Mouse (Mus musculus): ENCODE measurements around the gene Atf7. TPM values are rescaled to one million over a fixed set of nuclear protein-coding genes. Genes with fewer than 3 reads are reported as not detected.
A peak's percentile ranks its signal among the peaks of the same experiment; 100 is the strongest.

Atf7 gene
- polyA plus RNA-seq, 1 experiment from 2014 or later: 15.0 TPM

DNA sequence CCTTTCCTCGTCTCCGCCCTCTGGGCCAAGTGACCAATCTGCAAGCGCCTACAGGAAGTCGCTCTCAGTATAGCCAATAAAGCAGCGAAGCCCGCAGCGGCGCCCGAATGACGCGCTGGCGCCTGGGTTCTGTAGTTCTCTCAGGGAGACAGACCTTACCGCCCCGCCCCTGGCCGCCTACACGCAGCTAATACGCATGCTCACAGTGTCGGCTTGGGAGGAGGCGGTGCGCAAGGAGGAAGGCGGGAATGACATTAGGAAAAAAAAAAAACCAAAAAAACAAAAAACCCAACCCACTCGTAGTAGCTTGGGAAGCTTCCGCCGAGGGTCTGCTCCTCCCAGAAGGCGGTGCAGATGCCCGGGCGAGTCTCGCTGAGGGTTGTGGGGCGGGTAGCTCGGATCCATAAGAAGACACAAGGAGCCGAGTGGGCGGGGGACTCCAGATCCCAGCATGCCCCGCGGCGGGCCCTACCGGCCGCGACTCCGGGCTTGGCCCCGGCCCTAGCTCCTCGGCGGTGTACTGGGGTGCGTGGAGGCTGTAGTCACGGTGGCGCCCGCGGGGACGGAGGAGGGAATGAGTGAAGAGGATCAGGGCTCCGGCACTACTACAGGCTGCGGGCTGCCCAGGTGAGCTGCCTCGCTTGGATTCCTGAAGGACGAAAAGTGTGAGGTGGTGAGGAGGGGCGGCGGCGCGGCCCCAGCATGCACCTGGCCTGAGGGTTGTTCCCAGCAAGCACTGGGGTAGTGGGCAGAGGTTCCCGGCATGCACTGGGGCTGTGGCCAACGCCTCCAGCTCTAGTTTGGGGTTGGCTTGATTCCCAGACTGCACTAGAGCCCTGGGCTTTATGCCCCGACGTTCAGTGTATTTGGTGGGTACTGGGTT is 107.0 kb downstream of the Atf7 start, which contains the start of gene Tarbp2:
TSS of gene Tarbp2 (plus strand) at position 217 of the 883 bp plus-strand sequence.
- peak within 1 kb of the TSS; percentile 65 for H3K4me3 ChIP-seq (ENCODE audit: low read depth, low read length)
- H3K9me3 ChIP-seq (ENCODE audit: control insufficient read depth): no peaks in the 10 kb centered on the region
- no peaks in the 10 kb centered on the region for H3K4me1 ChIP-seq (replicated peaks; ENCODE audit: control insufficient read depth, insufficient read depth, low read length)
- peak within 1 kb of the TSS; percentile 98 for H3K27ac ChIP-seq (ENCODE audit: low read depth, low read length)
- under 1% methylated on average over 57 of the region's 60 CpGs for WGBS
- H3K9ac ChIP-seq (ENCODE audit: low read depth, low read length): peak within 1 kb of the TSS; percentile 74
- TF ChIP-seq CTCF (IDR thresholded peaks at IDR 0.05; ENCODE audit: low read depth): no peak
- no peaks in the 10 kb centered on the region for H3K27me3 ChIP-seq (replicated peaks; ENCODE audit: control insufficient read depth, insufficient read depth, low read length)
- H3K36me3 ChIP-seq (ENCODE audit: control insufficient read depth, insufficient read depth): peaks cover 14% of the 10 kb centered on the region
- ATAC-seq: peak; percentile 94
- peak within 1 kb of the TSS; percentile 79 for H3K4me2 ChIP-seq (replicated peaks; ENCODE audit: low read depth)

DNA sequence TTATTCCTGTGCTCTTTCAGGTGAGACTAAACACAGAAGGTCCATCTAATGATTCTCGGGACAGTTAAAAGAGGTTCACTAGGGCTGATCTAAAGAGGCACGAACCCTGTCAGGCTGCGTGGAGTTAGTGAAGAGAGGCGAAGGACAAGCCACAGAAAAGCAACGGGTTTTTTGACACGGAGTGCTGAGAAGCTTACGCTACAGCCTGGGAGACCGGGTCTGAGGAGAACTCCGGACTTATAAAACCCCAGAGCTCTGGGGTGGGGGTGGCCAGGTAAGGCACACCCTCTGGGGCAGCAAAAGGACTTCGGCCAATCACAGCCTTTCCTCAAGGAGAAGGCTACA is 107.7 kb downstream of the Atf7 start:
- no peak for ATAC-seq
- Histone ChIP-seq H3K4me2 (replicated peaks; ENCODE audit: low read depth) (peak overlapping the region; percentile 79), H3K27ac (ENCODE audit: low read depth, low read length) (peak overlapping the region; percentile 46; the same call in 1 of the 2 replicates), H3K4me1 (replicated peaks; ENCODE audit: control insufficient read depth, insufficient read depth, low read length) (no peaks in the 10 kb centered on the region), H3K27me3 (replicated peaks; ENCODE audit: control insufficient read depth, insufficient read depth, low read length) (no peaks in the 10 kb centered on the region), H3K9ac (ENCODE audit: low read depth, low read length) (peak overlapping the region; percentile 5; the same call in 1 of the 2 replicates), H3K9me3 (ENCODE audit: control insufficient read depth) (no peaks in the 10 kb centered on the region), H3K36me3 (ENCODE audit: control insufficient read depth, insufficient read depth) (peaks cover 10% of the 10 kb centered on the region), H3K4me3 (ENCODE audit: low read depth, low read length) (peak overlapping the region; percentile 65)
- WGBS: under 1% methylated on average over 10 of the region's 10 CpGs
- no peak for TF ChIP-seq CTCF (IDR thresholded peaks at IDR 0.05; ENCODE audit: low read depth)

DNA sequence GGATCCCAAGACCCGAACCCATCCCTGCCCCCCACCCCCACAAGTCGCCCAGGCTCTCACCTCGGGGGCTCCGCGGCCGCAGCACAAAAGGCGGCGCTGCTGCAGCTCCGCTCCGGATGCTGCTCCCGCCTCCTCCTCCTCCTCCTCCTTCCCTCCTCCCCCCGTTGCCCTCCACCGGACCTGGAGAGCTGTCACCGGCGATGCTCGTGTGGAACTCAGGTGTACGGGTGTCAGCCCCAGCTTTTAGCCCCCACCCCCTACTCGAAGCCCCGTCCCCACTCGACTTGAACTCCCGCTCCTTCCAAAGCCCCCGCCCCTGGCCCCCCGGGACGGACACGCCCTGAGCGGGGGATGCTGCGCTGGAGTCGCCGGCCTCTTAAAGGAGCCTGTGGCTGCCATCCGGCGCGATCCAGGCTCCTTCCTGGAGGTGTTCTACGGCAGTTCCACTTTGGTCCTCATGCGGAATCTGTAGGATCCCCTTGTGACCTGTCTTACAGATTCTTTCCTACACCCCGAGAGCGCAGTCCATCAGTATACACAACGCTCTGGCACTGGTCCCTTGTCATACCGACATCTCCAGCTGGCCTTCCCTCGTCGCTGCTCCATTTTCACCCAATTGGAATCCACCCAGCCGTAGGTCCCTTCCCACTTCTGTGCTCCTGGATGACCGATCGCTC is 108.4 kb downstream of the Atf7 start, which contains the start of gene Map3k12:
TSS of gene Map3k12 (minus strand) at position 337 of the 677 bp plus-strand sequence.
- H3K4me1 ChIP-seq (replicated peaks; ENCODE audit: control insufficient read depth, insufficient read depth, low read length): no peaks in the 10 kb centered on the region
- peak within 1 kb of the TSS; percentile 79 for H3K4me2 ChIP-seq (replicated peaks; ENCODE audit: low read depth)
- peaks cover 4% of the 10 kb centered on the region; the same call in 1 of the 2 replicates for H3K36me3 ChIP-seq (ENCODE audit: control insufficient read depth, insufficient read depth)
- no peak for ATAC-seq
- no peaks in the 10 kb centered on the region for H3K9me3 ChIP-seq (ENCODE audit: control insufficient read depth)
- under 1% methylated on average over 43 of the region's 43 CpGs for WGBS
- H3K27ac ChIP-seq (ENCODE audit: low read depth, low read length): peak within 1 kb of the TSS; percentile 46; the same call in 1 of the 2 replicates
- H3K27me3 ChIP-seq (replicated peaks; ENCODE audit: control insufficient read depth, insufficient read depth, low read length): no peaks in the 10 kb centered on the region
- TF ChIP-seq CTCF (IDR thresholded peaks at IDR 0.05; ENCODE audit: low read depth): peak; percentile 43
- H3K4me3 ChIP-seq (ENCODE audit: low read depth, low read length): peak within 1 kb of the TSS; percentile 65
- peak within 1 kb of the TSS; percentile 53 for H3K9ac ChIP-seq (ENCODE audit: low read depth, low read length)

DNA sequence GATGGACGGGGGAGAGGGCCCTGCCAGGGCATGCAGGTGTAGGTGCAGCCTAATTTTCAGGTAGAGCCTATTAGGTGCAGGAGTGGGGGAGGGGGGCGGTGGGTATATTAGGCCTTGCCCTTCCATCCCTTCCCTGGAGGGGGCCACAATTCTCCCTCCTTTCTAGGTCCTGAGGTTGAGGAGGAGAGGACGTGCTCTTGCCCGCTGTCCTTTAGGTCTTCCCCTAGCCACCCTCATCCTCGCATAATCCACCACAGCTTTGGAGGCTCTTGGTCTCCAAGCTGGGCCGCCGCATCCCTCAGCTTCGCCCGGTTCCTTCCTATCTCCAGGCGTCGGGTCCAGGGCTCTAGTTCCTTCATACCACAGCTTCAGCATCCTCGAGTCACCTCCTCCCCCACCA is 109.0 kb downstream of the Atf7 start:
- Histone ChIP-seq H3K4me2 (replicated peaks; ENCODE audit: low read depth) (peak overlapping the region; percentile 79), H3K27me3 (replicated peaks; ENCODE audit: control insufficient read depth, insufficient read depth, low read length) (no peaks in the 10 kb centered on the region), H3K4me3 (ENCODE audit: low read depth, low read length) (peak overlapping the region; percentile 65), H3K4me1 (replicated peaks; ENCODE audit: control insufficient read depth, insufficient read depth, low read length) (no peaks in the 10 kb centered on the region), H3K9ac (ENCODE audit: low read depth, low read length) (peak overlapping the region; percentile 53), H3K9me3 (ENCODE audit: control insufficient read depth) (no peaks in the 10 kb centered on the region), H3K27ac (ENCODE audit: low read depth, low read length) (peak overlapping the region; percentile 46; the same call in 1 of the 2 replicates), H3K36me3 (ENCODE audit: control insufficient read depth, insufficient read depth) (no peaks in the 10 kb centered on the region; the same call in 1 of the 2 replicates)
- TF ChIP-seq CTCF (IDR thresholded peaks at IDR 0.05; ENCODE audit: low read depth): no peak
- WGBS: 3% methylated on average over 12 of the region's 12 CpGs
- ATAC-seq: no peak

DNA sequence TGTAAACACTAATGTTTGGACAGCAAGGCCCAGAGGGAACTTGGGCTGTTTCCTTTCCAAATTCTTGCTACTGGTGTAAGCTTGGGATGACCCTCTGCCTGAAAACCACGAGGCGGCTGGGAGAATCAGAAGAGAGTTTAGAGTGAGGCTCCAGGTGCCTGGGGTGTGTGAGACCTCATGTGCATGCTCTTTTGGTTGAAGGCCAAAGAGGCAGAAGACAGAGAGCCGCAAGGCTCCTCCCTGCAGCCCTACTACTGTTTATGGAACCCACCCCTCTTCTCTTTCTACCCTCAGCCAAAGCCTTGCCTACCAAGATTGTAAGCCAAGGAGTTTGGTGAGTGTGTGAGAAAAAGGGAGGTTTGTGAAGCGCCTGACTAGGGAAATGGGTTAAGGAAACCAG is 109.5 kb downstream of the Atf7 start:
- Histone ChIP-seq H3K36me3 (ENCODE audit: control insufficient read depth, insufficient read depth) (no peaks in the 10 kb centered on the region; the same call in 1 of the 2 replicates), H3K27me3 (replicated peaks; ENCODE audit: control insufficient read depth, insufficient read depth, low read length) (no peaks in the 10 kb centered on the region), H3K9ac (ENCODE audit: low read depth, low read length) (no peak overlapping the region), H3K4me3 (ENCODE audit: low read depth, low read length) (peak overlapping the region; percentile 65; the same call in 1 of the 2 replicates), H3K4me1 (replicated peaks; ENCODE audit: control insufficient read depth, insufficient read depth, low read length) (no peaks in the 10 kb centered on the region), H3K4me2 (replicated peaks; ENCODE audit: low read depth) (peak overlapping the region; percentile 79), H3K9me3 (ENCODE audit: control insufficient read depth) (no peaks in the 10 kb centered on the region), H3K27ac (ENCODE audit: low read depth, low read length) (no peak overlapping the region)
- no peak for TF ChIP-seq CTCF (IDR thresholded peaks at IDR 0.05; ENCODE audit: low read depth)
- no peak for ATAC-seq
- whole genome bisulfite sequencing: 56% methylated on average over 4 of the region's 4 CpGs

DNA sequence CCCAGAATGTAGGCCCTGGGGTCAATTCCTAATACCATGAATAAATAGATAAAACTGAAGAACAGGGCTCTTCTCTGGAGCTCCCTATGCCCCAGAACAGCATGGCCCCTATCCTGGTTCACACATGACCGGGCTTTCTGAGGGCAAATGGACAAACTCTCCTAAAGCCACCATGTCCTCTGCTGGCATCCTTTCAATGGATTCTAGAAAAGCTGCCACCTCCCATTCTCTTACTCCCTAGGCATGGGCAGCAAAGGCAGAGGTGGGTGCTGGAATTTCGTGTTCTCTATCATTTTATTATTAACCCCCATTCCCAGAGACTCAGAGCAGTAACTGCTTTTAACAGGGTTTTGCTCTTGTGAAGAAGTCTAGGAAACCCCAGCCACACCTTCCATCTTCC is 110.0 kb downstream of the Atf7 start:
- H3K4me2 ChIP-seq (replicated peaks; ENCODE audit: low read depth): no peak overlapping the region
- H3K36me3 ChIP-seq (ENCODE audit: control insufficient read depth, insufficient read depth): no peaks in the 10 kb centered on the region
- no peaks in the 10 kb centered on the region for H3K27me3 ChIP-seq (replicated peaks; ENCODE audit: control insufficient read depth, insufficient read depth, low read length)
- no peak overlapping the region for H3K9ac ChIP-seq (ENCODE audit: low read depth, low read length)
- H3K4me3 ChIP-seq (ENCODE audit: low read depth, low read length): no peak overlapping the region
- ATAC-seq: no peak
- no peak overlapping the region for H3K27ac ChIP-seq (ENCODE audit: low read depth, low read length)
- WGBS: 94% methylated on average over 2 of the region's 2 CpGs
- TF ChIP-seq CTCF (IDR thresholded peaks at IDR 0.05; ENCODE audit: low read depth): no peak
- H3K9me3 ChIP-seq (ENCODE audit: control insufficient read depth): no peaks in the 10 kb centered on the region
- H3K4me1 ChIP-seq (replicated peaks; ENCODE audit: control insufficient read depth, insufficient read depth, low read length): no peaks in the 10 kb centered on the region

All from intestine, postnatal 0 days (tissue).